Comparison of ENCODE assay signal across 8 mouse cellular contexts in genomic region chr6:82939167-82939912, GRCm38 (mm10). TPM values are rescaled to one million over a fixed set of nuclear protein-coding genes. Genes with fewer than 3 reads are reported as not detected.
DNase-seq lines count a peak whose midpoint lies in the region; TF ChIP-seq lines count a peak whose summit lies in the region.

Sema4f (minus strand) TSS chr6:82939769.

- H3K36me3 ChIP-seq in splenic B cell, adult 2 months (ENCODE audit: control insufficient read depth, insufficient read depth, low read length, poor library complexity, severe bottlenecking) = no peaks in the 10 kb centered on the region

- peaks cover 2% of the 10 kb centered on the region; the same call in 1 of the 2 replicates for H3K27me3 ChIP-seq in splenic B cell, adult 2 months (ENCODE audit: control insufficient read depth, insufficient read depth, low read length, poor library complexity, severe bottlenecking)

- H3K27ac ChIP-seq in gastrocnemius, adult 2 months = no peak within 1 kb of the TSS

- TF ChIP-seq CTCF in gastrocnemius, adult 2 months (IDR thresholded peaks at IDR 0.05) = no peak

- peak; percentile 28 for DNase-seq in gastrocnemius, adult 2 months
- DNase-seq in gastrocnemius, postnatal 25 days = no peak
- peak; percentile 89 to 95 for DNase-seq in cerebellum, postnatal 25 days
- peak; percentile 61 to 74 for DNase-seq in frontal cortex, postnatal 14 days (ENCODE audit: low spot score in 2 of 2)
- peak; percentile 5 for DNase-seq in kidney, adult 18-20 months
- peak; percentile 66 to 80 for DNase-seq in left cerebral cortex, postnatal 36 days (ENCODE audit: low spot score in 2 of 2)
- DNase-seq in mesoderm, embryonic 11.5 days (ENCODE audit: low read depth, low spot score) = peak; percentile 72
- peak; percentile 32 for DNase-seq in splenic B cell, adult 2 months (ENCODE audit: low read depth, low spot score)

- intact Hi-C loops in gastrocnemius, adult 2 months (cut with DNase I) = no loop called here
- intact Hi-C loops in left cerebral cortex, postnatal 36 days (cut with DNase I) = no loop called here

- peak within 1 kb of the TSS; percentile 60 for H3K4me3 ChIP-seq in gastrocnemius, adult 2 months

RNA-seq across cellular contexts. Expression of gene Sema4f, which starts in this region (rescaled TPM):
- total RNA-seq in gastrocnemius, adult 2 months (2021) = under 1 TPM in 1 of 2 experiments, not detected in 1; 0.05 TPM
- under 1 TPM; 0.13 to 0.51 TPM for total RNA-seq in gastrocnemius, postnatal 25 days (2021)
- total RNA-seq in left cerebral cortex, postnatal 36 days (2021) = 10 to 100 TPM; 37.2 to 39.0 TPM

Comparison
In these comparisons a context has a peak if more than half of its experiments do, and no peak if none do; other contexts are left out.
1. RNA of gene Sema4f (total RNA-seq): 37.2 to 39.0 TPM in left cerebral cortex, postnatal 36 days; 0.13 to 0.51 TPM in gastrocnemius, postnatal 25 days and 0.05 TPM in gastrocnemius, adult 2 months; every median in the first group is over 10 times any median in the second.
2. Peak in DNase-seq and H3K4me3 ChIP-seq in gastrocnemius, adult 2 months; RNA of the gene not detected or under 1 TPM.